Mouse (Mus musculus): ENCODE results near the gene Pmm2.

Gene Pmm2

GRCm38 (mm10) chr16:8656256-8656655 is 18.8 kb downstream of the Pmm2 start:
- no peak for DNase-seq (ENCODE audit: low spot score in 2 of 2)

GRCm38 (mm10) chr16:8658349-8658748 is 20.9 kb downstream of the Pmm2 start:
- no peak for DNase-seq (ENCODE audit: low spot score in 2 of 2)

- peak in 1 of 2 experiments; percentile 58 for DNase-seq (ENCODE audit: low spot score in 2 of 2)
These were observed 21.3 kb downstream of the Pmm2 start for GRCm38 (mm10) chr16:8658764-8659163.

GRCm38 (mm10) chr16:8663022-8663421 is 25.5 kb downstream of the Pmm2 start:
- DNase-seq (ENCODE audit: low spot score in 2 of 2): no peak

GRCm38 (mm10) chr16:8663606-8664539 is 26.4 kb downstream of the Pmm2 start:
- no peak for DNase-seq (ENCODE audit: low spot score in 2 of 2)

- no peak for DNase-seq (ENCODE audit: low spot score in 2 of 2)
These were observed 27.9 kb downstream of the Pmm2 start for GRCm38 (mm10) chr16:8665367-8665766.

- peak in 1 of 2 experiments; percentile 54 for DNase-seq (ENCODE audit: low spot score in 2 of 2)
These were observed 29.0 kb downstream of the Pmm2 start for GRCm38 (mm10) chr16:8666452-8666851.

GRCm38 (mm10) chr16:8667261-8667660 is 29.8 kb downstream of the Pmm2 start:
- peak in 1 of 2 experiments; percentile 40 for DNase-seq (ENCODE audit: low spot score in 2 of 2)

- peak in 1 of 2 experiments; percentile 17 for DNase-seq (ENCODE audit: low spot score in 2 of 2)
These were observed 30.3 kb downstream of the Pmm2 start for GRCm38 (mm10) chr16:8667814-8668213.

- DNase-seq (ENCODE audit: low spot score in 2 of 2): no peak
These were observed 30.9 kb downstream of the Pmm2 start for GRCm38 (mm10) chr16:8668386-8668785.

GRCm38 (mm10) chr16:8669432-8669831 is 32.0 kb downstream of the Pmm2 start:
- DNase-seq (ENCODE audit: low spot score in 2 of 2): no peak

- DNase-seq (ENCODE audit: low spot score in 2 of 2): no peak
These were observed 32.9 kb downstream of the Pmm2 start for GRCm38 (mm10) chr16:8670041-8671035.

- DNase-seq (ENCODE audit: low spot score in 2 of 2): peak; percentile 87 to 96
These were observed 34.3 kb downstream of the Pmm2 start, which contains the start of gene Carhsp1 for GRCm38 (mm10) chr16:8671551-8672349. TSS of gene Carhsp1 (minus strand) at chr16:8672155.

- DNase-seq (ENCODE audit: low spot score in 2 of 2): no peak
These were observed 34.8 kb downstream of the Pmm2 start for GRCm38 (mm10) chr16:8672350-8672687.

- no peak for DNase-seq (ENCODE audit: low spot score in 2 of 2)
These were observed 35.3 kb downstream of the Pmm2 start for GRCm38 (mm10) chr16:8672811-8673210.

GRCm38 (mm10) chr16:8673343-8673742 is 35.9 kb downstream of the Pmm2 start:
- no peak for DNase-seq (ENCODE audit: low spot score in 2 of 2)

- peak in 1 of 2 experiments; percentile 29 for DNase-seq (ENCODE audit: low spot score in 2 of 2)
These were observed 36.7 kb downstream of the Pmm2 start for GRCm38 (mm10) chr16:8674165-8674564.

GRCm38 (mm10) chr16:8675559-8675958 is 38.1 kb downstream of the Pmm2 start:
- no peak for DNase-seq (ENCODE audit: low spot score in 2 of 2)

GRCm38 (mm10) chr16:8676228-8676627 is 38.8 kb downstream of the Pmm2 start:
- DNase-seq (ENCODE audit: low spot score in 2 of 2): no peak

GRCm38 (mm10) chr16:8676800-8677199 is 39.3 kb downstream of the Pmm2 start:
- DNase-seq (ENCODE audit: low spot score in 2 of 2): peak; percentile 33 to 42

GRCm38 (mm10) chr16:8678035-8678434 is 40.6 kb downstream of the Pmm2 start:
- no peak for DNase-seq (ENCODE audit: low spot score in 2 of 2)
